ENCODE assay signal across 8 mouse cellular contexts in genomic region chrX:135008021-135008420, GRCm38 (mm10). TPM values are rescaled to one million over a fixed set of nuclear protein-coding genes. Genes with fewer than 3 reads are reported as not detected.
DNase-seq lines count a peak whose midpoint lies in the region; ATAC-seq lines count a peak whose summit lies in the region.

No protein-coding gene starts in this region.

- peak overlapping the region; percentile 59 for H3K4me3 ChIP-seq in heart, embryonic 11.5 days (ENCODE audit: low read depth, low read length)
- peak overlapping the region; percentile 71 for H3K4me3 ChIP-seq in liver, embryonic 12.5 days

- H3K4me2 ChIP-seq in heart, embryonic 11.5 days = peak overlapping the region; percentile 63
- peak overlapping the region; percentile 66 for H3K4me2 ChIP-seq in liver, embryonic 12.5 days

- 41% methylated on average over 5 of the region's 5 CpGs for WGBS in heart, embryonic 11.5 days (ENCODE audit: insufficient replicate concordance)
- WGBS in liver, embryonic 12.5 days (ENCODE audit: insufficient replicate concordance) = 15% methylated on average over 5 of the region's 5 CpGs

- ATAC-seq in heart, embryonic 11.5 days (replicated peaks; ENCODE audit: insufficient number of reproducible peaks, low FRiP score, low TSS enrichment) = no peak
- no peak for ATAC-seq in liver, embryonic 12.5 days

- peak; percentile 1 for DNase-seq in gastrocnemius, adult 18-20 months (ENCODE audit: low spot score)
- DNase-seq in gastrocnemius, adult 8-10 months (ENCODE audit: low spot score in 2 of 2) = no peak
- DNase-seq in MEL-GATA-1-ER (ENCODE audit: extremely low read depth, low read depth) = peak; percentile 47
- DNase-seq in retina, embryonic 14.5 days (ENCODE audit: low spot score) = peak; percentile 2
- DNase-seq in layer of hippocampus, postnatal 36 days = no peak
- no peak for DNase-seq in adrenal gland, adult 2 months

- H3K27me3 ChIP-seq in heart, embryonic 11.5 days (ENCODE audit: control insufficient read depth, insufficient read depth, low read length) = no peaks in the 10 kb centered on the region; the same call in 1 of the 2 replicates
- no peaks in the 10 kb centered on the region for H3K27me3 ChIP-seq in liver, embryonic 12.5 days (replicated peaks)

- H3K9ac ChIP-seq in heart, embryonic 11.5 days (ENCODE audit: low read depth, low read length) = 0 out of 2 replicates have a peak overlapping the region, but pooled peaks have one; percentile 46
- H3K9ac ChIP-seq in liver, embryonic 12.5 days = peak overlapping the region; percentile 88; the same call in 1 of the 2 replicates

- H3K4me1 ChIP-seq in heart, embryonic 11.5 days (ENCODE audit: control insufficient read depth, insufficient read depth, low read length) = no peaks in the 10 kb centered on the region
- peaks cover 8% of the 10 kb centered on the region; the same call in 1 of the 2 replicates for H3K4me1 ChIP-seq in liver, embryonic 12.5 days

- no peaks in the 10 kb centered on the region for H3K9me3 ChIP-seq in heart, embryonic 11.5 days (replicated peaks; ENCODE audit: control insufficient read depth, low read length)
- no peaks in the 10 kb centered on the region for H3K9me3 ChIP-seq in liver, embryonic 12.5 days (replicated peaks)

- no peak overlapping the region for H3K27ac ChIP-seq in heart, embryonic 11.5 days (ENCODE audit: low read depth, low read length)
- peak overlapping the region; percentile 56 for H3K27ac ChIP-seq in liver, embryonic 12.5 days

- H3K36me3 ChIP-seq in heart, embryonic 11.5 days (ENCODE audit: control insufficient read depth, insufficient read depth, low read length) = no peaks in the 10 kb centered on the region
- no peaks in the 10 kb centered on the region for H3K36me3 ChIP-seq in liver, embryonic 12.5 days

RNA-seq across cellular contexts. Expression of gene Zmat1, which starts 1.0 kb away (rescaled TPM):
- total RNA-seq in gastrocnemius, adult 18-20 months (2021) = 1 to 10 TPM in 1 of 2 experiments, under 1 TPM in 1; 0.95 to 1.2 TPM
- under 1 TPM; 0.22 to 0.94 (median 0.78) TPM for total RNA-seq in gastrocnemius, adult 8-10 months (2022)
- polyA plus RNA-seq in heart, embryonic 11.5 days (2014; fragmentation: Nextera tagmentation; extraction: Ambion mirVana) = 9.7 and 10.7 TPM in 2 replicates
- polyA plus RNA-seq in liver, embryonic 12.5 days (2016; fragmentation: Nextera tagmentation; extraction: Ambion mirVana) = 1.5 and 1.7 TPM in 2 replicates
- total RNA-seq in layer of hippocampus, postnatal 36 days (2021) = 10 to 100 TPM in 1 of 2 experiments, 1 to 10 TPM in 1; 9.3 to 10.0 TPM
- 1 to 10 TPM; 7.8 to 9.8 TPM for total RNA-seq in adrenal gland, adult 2 months (2021)
- polyA plus RNA-seq in adrenal gland, adult 2 months (2012; rRNA removed) = 0.65 and 1.1 TPM in 2 replicates

RNA-seq across cellular contexts. Expression of gene Nxf2, which starts 43.5 kb away (rescaled TPM):
- not detected for total RNA-seq in gastrocnemius, adult 18-20 months (2021)
- not detected for total RNA-seq in gastrocnemius, adult 8-10 months (2022)
- polyA plus RNA-seq in heart, embryonic 11.5 days (2014; fragmentation: Nextera tagmentation; extraction: Ambion mirVana) = 0.52 and 1.2 TPM in 2 replicates
- 0.32 and 0.50 TPM in 2 replicates for polyA plus RNA-seq in liver, embryonic 12.5 days (2016; fragmentation: Nextera tagmentation; extraction: Ambion mirVana)
- not detected for total RNA-seq in layer of hippocampus, postnatal 36 days (2021)
- not detected for total RNA-seq in adrenal gland, adult 2 months (2021)
- not detected in 2 replicates for polyA plus RNA-seq in adrenal gland, adult 2 months (2012; rRNA removed)

Comparison
In these comparisons a context has a peak if more than half of its experiments do, and no peak if none do; other contexts are left out.
1. DNase-seq: peak in gastrocnemius, adult 18-20 months (single experiment), MEL-GATA-1-ER (single experiment) and retina, embryonic 14.5 days (single experiment); none in gastrocnemius, adult 8-10 months (0 of 2), layer of hippocampus, postnatal 36 days (0 of 2) and adrenal gland, adult 2 months (single experiment).
2. RNA of gene Zmat1, which starts 1.0 kb away (total RNA-seq): 9.3 to 10.0 TPM in layer of hippocampus, postnatal 36 days and 7.8 to 9.8 TPM in adrenal gland, adult 2 months; 0.95 to 1.2 TPM in gastrocnemius, adult 18-20 months and 0.22 to 0.94 TPM in gastrocnemius, adult 8-10 months; every median in the first group is over 4 times any median in the second.